Mouse (Mus musculus) bone marrow, adult 2 months (tissue): Measurements from ENCODE around the gene Rtkn. TPM values are rescaled to one million over a fixed set of nuclear protein-coding genes. Genes with fewer than 3 reads are reported as not detected.

Experiments used
- H3K27ac ChIP-seq: fragments of 200-500 bp; 2 replicates; pipeline ENCODE4 v1.5.1; 2012; ENCODE audit warnings: low read depth, mild to moderate bottlenecking, control low read depth, inconsistent platforms, low read length; ENCODE audit not compliant: control insufficient read depth, poor library complexity, insufficient read depth
- H3K4me1 ChIP-seq: fragments of 200-500 bp; 2 replicates; pipeline ENCODE4 v1.6.1; 2011; ENCODE audit warnings: low read length; ENCODE audit not compliant: control insufficient read depth, insufficient read depth
- H3K4me3 ChIP-seq: fragments of 200-500 bp; replicated peaks from 2 replicates; pipeline ENCODE3; 2011; ENCODE audit warnings: mild to moderate bottlenecking, low read depth, low read length, control low read depth; ENCODE audit not compliant: control insufficient read depth
- CTCF ChIP-seq: fragments of 200-500 bp; IDR thresholded peaks from 2 replicates; pipeline ENCODE4 v1.5.1; 2011; ENCODE audit warnings: low read length, control low read depth; ENCODE audit not compliant: control insufficient read depth, insufficient read depth
- POLR2A ChIP-seq: fragments of 200-500 bp; IDR thresholded peaks from 2 replicates; pipeline ENCODE4 v1.6.1; 2011; ENCODE audit warnings: low read depth, mild to moderate bottlenecking, control low read depth, low read length, borderline replicate concordance; ENCODE audit not compliant: control insufficient read depth
- WGBS: fragments of 180-500 bp; shearing (Covaris S2); methylation state at CpG from one replicate; pipeline ENCODE4 v1.1.7; 2018; 5-methylcytosine and 5-hydroxymethylcytosine counted together
- polyA plus RNA-seq: library from polyadenylated mRNA; stranded (reverse); fragments of >200 nt; gene quantifications from 2 replicates; pipeline ENCODE4 v1.2.4, GENCODE M21; 2011; ENCODE audit warnings: low replicate concordance; ENCODE audit not compliant: missing spikeins, insufficient read depth, insufficient read length

The Rtkn gene
- polyA plus RNA-seq: 1.3 and 1.6 TPM in 2 replicates

GRCm38 (mm10) chr6:83134951-83135513 is at the start of gene Rtkn:
Gene Rtkn, plus strand, starts transcription at chr6:83135463.
- 56% methylated on average over 7 of the region's 7 CpGs for WGBS
- no peak within 1 kb of the TSS for H3K27ac ChIP-seq
- peaks cover 5% of the 10 kb centered on the region; the same call in 1 of the 2 replicates for H3K4me1 ChIP-seq
- peak within 1 kb of the TSS; percentile 31 for H3K4me3 ChIP-seq
- no peak for TF ChIP-seq POLR2A
- TF ChIP-seq CTCF: no peak

- no peak within 1 kb of the TSS for H3K27ac ChIP-seq
- no peaks in the 10 kb centered on the region for H3K4me1 ChIP-seq
- 2% methylated on average over 37 of the region's 42 CpGs for WGBS
- peak within 1 kb of the TSS; percentile 41 for H3K4me3 ChIP-seq
- TF ChIP-seq POLR2A: no peak
- no peak for TF ChIP-seq CTCF
Measured at GRCm38 (mm10) chr6:83086121-83087035, 48.9 kb upstream of the Rtkn start, which contains the start of gene Lbx2. Gene Lbx2, plus strand, starts transcription at chr6:83086367.

GRCm38 (mm10) chr6:83087205-83087925 is 47.9 kb upstream of the Rtkn start:
- no peak for TF ChIP-seq CTCF
- no peak for TF ChIP-seq POLR2A
- WGBS: 20% methylated on average over 47 of the region's 47 CpGs
- Histone ChIP-seq H3K27ac (no peak overlapping the region; the same call in 1 of the 2 replicates), H3K4me1 (no peaks in the 10 kb centered on the region), H3K4me3 (peak overlapping the region; percentile 41)

GRCm38 (mm10) chr6:83087926-83088260 is 47.4 kb upstream of the Rtkn start:
- H3K4me3 ChIP-seq: no peak overlapping the region
- WGBS: 52% methylated on average over 9 of the region's 9 CpGs
- TF ChIP-seq CTCF: no peak
- TF ChIP-seq POLR2A: no peak
- H3K4me1 ChIP-seq: no peaks in the 10 kb centered on the region; the same call in 1 of the 2 replicates
- H3K27ac ChIP-seq: no peak overlapping the region; the same call in 1 of the 2 replicates

- no peak overlapping the region for H3K4me3 ChIP-seq
- peaks cover 1% of the 10 kb centered on the region; the same call in 1 of the 2 replicates for H3K4me1 ChIP-seq
- no peak overlapping the region for H3K27ac ChIP-seq
- 10% methylated on average over 6 of the region's 6 CpGs for WGBS
- TF ChIP-seq CTCF (no peak), POLR2A (no peak)
Measured at GRCm38 (mm10) chr6:83092416-83093127, 42.7 kb upstream of the Rtkn start.

DNA sequence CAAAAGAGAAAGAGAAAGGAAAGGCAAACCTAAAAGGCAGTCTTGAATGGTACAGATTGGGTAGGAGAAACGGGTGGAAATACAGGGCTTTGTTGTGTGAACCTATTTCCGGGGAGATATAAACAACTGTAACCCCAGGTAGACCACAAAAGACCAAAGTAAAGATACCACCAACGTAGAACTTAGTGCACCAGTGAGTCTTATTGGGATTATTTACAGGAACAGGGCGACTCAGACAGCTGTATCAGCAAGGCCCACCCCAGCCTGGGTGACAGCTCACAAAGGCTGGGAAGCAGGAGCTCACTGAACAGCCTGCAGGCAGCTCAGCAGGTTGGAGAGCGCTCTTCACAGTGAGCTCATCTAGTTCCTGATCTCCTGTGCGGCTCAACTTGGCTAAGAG is 39.3 kb upstream of the Rtkn start:
- Histone ChIP-seq H3K4me3 (no peak overlapping the region), H3K4me1 (peaks cover 1% of the 10 kb centered on the region; the same call in 1 of the 2 replicates), H3K27ac (no peak overlapping the region)
- 51% methylated on average over 6 of the region's 6 CpGs for WGBS
- no peak for TF ChIP-seq POLR2A

- TF ChIP-seq CTCF: no peak
- no peak for TF ChIP-seq POLR2A
- peaks cover 1% of the 10 kb centered on the region; the same call in 1 of the 2 replicates for H3K4me1 ChIP-seq
- H3K4me3 ChIP-seq: no peak overlapping the region
- WGBS: 80% methylated on average over 2 of the region's 2 CpGs
- no peak overlapping the region for H3K27ac ChIP-seq
Measured at GRCm38 (mm10) chr6:83098411-83098810, 36.9 kb upstream of the Rtkn start.
